Mouse (Mus musculus): Measurements from ENCODE around the gene Carm1.

DNA sequence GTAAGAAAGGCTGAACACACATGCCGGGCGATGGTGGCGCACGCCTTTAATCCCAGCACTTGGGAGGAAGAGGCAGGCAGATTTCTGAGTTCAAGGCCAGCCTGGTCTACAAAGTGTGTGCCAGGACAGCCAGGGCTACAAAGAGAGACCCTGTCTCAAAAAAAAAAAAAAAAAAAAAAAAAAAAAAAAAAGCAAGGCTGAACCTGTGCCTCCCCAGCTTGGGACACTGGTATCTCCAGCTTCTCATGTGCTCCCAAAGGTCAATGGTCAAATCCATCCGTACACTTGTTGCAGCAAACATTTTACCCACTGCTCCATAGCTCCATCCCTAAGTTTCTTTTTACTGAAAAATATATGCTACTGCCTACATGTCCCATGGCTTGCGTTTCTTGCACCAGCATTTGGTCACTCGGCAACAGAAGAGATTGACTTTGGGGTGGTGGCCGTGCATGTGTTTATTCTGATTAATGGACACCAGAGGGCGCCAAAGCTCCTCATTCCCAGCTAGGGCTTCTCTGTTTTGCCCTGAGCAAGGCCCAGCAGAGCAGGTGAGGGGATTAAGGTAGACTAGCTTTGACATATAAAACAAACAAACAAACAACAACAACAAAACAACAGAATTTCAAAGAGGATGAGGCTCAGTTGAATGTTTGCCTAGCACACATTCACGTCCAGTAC lies 55.2 kb downstream of the Carm1 start:
- no peak for TF ChIP-seq POLR2A (IDR thresholded peaks at IDR 0.05; ENCODE audit: insufficient read length, low read depth)
- TF ChIP-seq USF1 (IDR thresholded peaks at IDR 0.05; ENCODE audit: low read depth) = no peak
- TF ChIP-seq POLR2AphosphoS2 (IDR thresholded peaks at IDR 0.05; ENCODE audit: insufficient read length, low read depth) = no peak
- TF ChIP-seq TCF12 (IDR thresholded peaks at IDR 0.05; ENCODE audit: insufficient read depth, poor library complexity, severe bottlenecking) = no peak
- TF ChIP-seq E2F4 (IDR thresholded peaks at IDR 0.05; ENCODE audit: insufficient read depth) = no peak
